Mouse (Mus musculus) liver, postnatal 0 days (tissue): Measurements from ENCODE around the gene Gnat2.

Experiments
- CTCF ChIP-seq: sonication (generic); IDR thresholded peaks from 2 replicates; pipeline ENCODE4 v1.5.1; 2016; ENCODE audit warnings: antibody characterized with exemption, low read depth
- EP300 ChIP-seq: IDR thresholded peaks from 2 replicates; pipeline ENCODE4 v1.6.1; 2016; ENCODE audit warnings: antibody characterized with exemption, low read depth, mild to moderate bottlenecking

GRCm38 (mm10) chr3:108083904-108084407, 8.6 kb upstream of the Gnat2 start:
- TF ChIP-seq CTCF (no peak), EP300 (no peak)
